Mouse (Mus musculus): ENCODE measurements at regions not wholly inside any gene's neighbourhood (a gene's known extent, or its start where the extent isn't known, plus 50 kb on each side); places are given as distances from the start of the nearest gene placed in this dataset.

GRCm38 (mm10) chr7:40623286-40623685 is 274.8 kb upstream of the Vstm2b start:
- H3K4me3 ChIP-seq (ENCODE audit: low read depth, low read length) = no peak overlapping the region
- no peak overlapping the region for H3K27ac ChIP-seq (ENCODE audit: low read depth)
- H3K9ac ChIP-seq (replicated peaks; ENCODE audit: low read depth, low read length) = no peak overlapping the region
- no peak overlapping the region for H3K4me2 ChIP-seq (ENCODE audit: low read depth, low read length)
- ATAC-seq (ENCODE audit: insufficient read depth, low read depth) = no peak
- no peak for DNase-seq (ENCODE audit: low spot score)
- H3K4me1 ChIP-seq (ENCODE audit: control insufficient read depth, insufficient read depth) = no peaks in the 10 kb centered on the region
- no peak for TF ChIP-seq EP300 (IDR thresholded peaks at IDR 0.05; ENCODE audit: low read depth)
- TF ChIP-seq CTCF (IDR thresholded peaks at IDR 0.05; ENCODE audit: low read depth) = no peak
- H3K36me3 ChIP-seq (replicated peaks; ENCODE audit: control insufficient read depth, insufficient read depth, low read length) = no peaks in the 10 kb centered on the region
- no peaks in the 10 kb centered on the region for H3K9me3 ChIP-seq (replicated peaks; ENCODE audit: control insufficient read depth, low read length)
- H3K27me3 ChIP-seq (ENCODE audit: control insufficient read depth, insufficient read depth, low read length) = no peaks in the 10 kb centered on the region
- 81% methylated on average over 2 of the region's 2 CpGs for WGBS

- Histone ChIP-seq H3K4me3 (ENCODE audit: low read depth, low read length) (no peak overlapping the region), H3K27me3 (ENCODE audit: control insufficient read depth, insufficient read depth, low read length) (no peaks in the 10 kb centered on the region), H3K27ac (ENCODE audit: low read depth) (no peak overlapping the region), H3K9ac (replicated peaks; ENCODE audit: low read depth, low read length) (no peak overlapping the region), H3K4me2 (ENCODE audit: low read depth, low read length) (no peak overlapping the region), H3K36me3 (replicated peaks; ENCODE audit: control insufficient read depth, insufficient read depth, low read length) (no peaks in the 10 kb centered on the region), H3K4me1 (ENCODE audit: control insufficient read depth, insufficient read depth) (no peaks in the 10 kb centered on the region), H3K9me3 (replicated peaks; ENCODE audit: control insufficient read depth, low read length) (no peaks in the 10 kb centered on the region)
- TF ChIP-seq EP300 (IDR thresholded peaks at IDR 0.05; ENCODE audit: low read depth) = no peak
- TF ChIP-seq CTCF (IDR thresholded peaks at IDR 0.05; ENCODE audit: low read depth) = no peak
- DNase-seq (ENCODE audit: low spot score) = no peak
- 77% methylated on average over 3 of the region's 3 CpGs for WGBS
- ATAC-seq (ENCODE audit: insufficient read depth, low read depth) = no peak
Measured at GRCm38 (mm10) chr7:40636369-40636768, 261.8 kb upstream of the Vstm2b start.

- Histone ChIP-seq H3K27me3 (ENCODE audit: control insufficient read depth, insufficient read depth, low read length) (no peaks in the 10 kb centered on the region), H3K4me1 (ENCODE audit: control insufficient read depth, insufficient read depth) (no peaks in the 10 kb centered on the region), H3K9ac (replicated peaks; ENCODE audit: low read depth, low read length) (no peak overlapping the region), H3K4me3 (ENCODE audit: low read depth, low read length) (no peak overlapping the region), H3K27ac (ENCODE audit: low read depth) (no peak overlapping the region), H3K4me2 (ENCODE audit: low read depth, low read length) (no peak overlapping the region), H3K36me3 (replicated peaks; ENCODE audit: control insufficient read depth, insufficient read depth, low read length) (no peaks in the 10 kb centered on the region), H3K9me3 (replicated peaks; ENCODE audit: control insufficient read depth, low read length) (no peaks in the 10 kb centered on the region)
- no peak for DNase-seq (ENCODE audit: low spot score)
- WGBS = 66% methylated on average over 7 of the region's 7 CpGs
- ATAC-seq (ENCODE audit: insufficient read depth, low read depth) = no peak
- TF ChIP-seq EP300 (IDR thresholded peaks at IDR 0.05; ENCODE audit: low read depth) (no peak), CTCF (IDR thresholded peaks at IDR 0.05; ENCODE audit: low read depth) (no peak)
Measured at GRCm38 (mm10) chr7:40654982-40655381, 243.1 kb upstream of the Vstm2b start.

GRCm38 (mm10) chr7:40655391-40655790 is 242.7 kb upstream of the Vstm2b start:
- Histone ChIP-seq H3K27ac (ENCODE audit: low read depth) (no peak overlapping the region), H3K4me2 (ENCODE audit: low read depth, low read length) (no peak overlapping the region), H3K36me3 (replicated peaks; ENCODE audit: control insufficient read depth, insufficient read depth, low read length) (no peaks in the 10 kb centered on the region), H3K4me3 (ENCODE audit: low read depth, low read length) (no peak overlapping the region), H3K9me3 (replicated peaks; ENCODE audit: control insufficient read depth, low read length) (no peaks in the 10 kb centered on the region), H3K4me1 (ENCODE audit: control insufficient read depth, insufficient read depth) (no peaks in the 10 kb centered on the region), H3K27me3 (ENCODE audit: control insufficient read depth, insufficient read depth, low read length) (no peaks in the 10 kb centered on the region), H3K9ac (replicated peaks; ENCODE audit: low read depth, low read length) (no peak overlapping the region)
- TF ChIP-seq EP300 (IDR thresholded peaks at IDR 0.05; ENCODE audit: low read depth) (no peak), CTCF (IDR thresholded peaks at IDR 0.05; ENCODE audit: low read depth) (no peak)
- DNase-seq (ENCODE audit: low spot score) = no peak
- no peak for ATAC-seq (ENCODE audit: insufficient read depth, low read depth)
- 72% methylated on average over 2 of the region's 2 CpGs for WGBS

GRCm38 (mm10) chr7:40659662-40660061 is 238.5 kb upstream of the Vstm2b start:
- ATAC-seq (ENCODE audit: insufficient read depth, low read depth) = no peak
- Histone ChIP-seq H3K27ac (ENCODE audit: low read depth) (no peak overlapping the region), H3K4me3 (ENCODE audit: low read depth, low read length) (no peak overlapping the region), H3K4me1 (ENCODE audit: control insufficient read depth, insufficient read depth) (no peaks in the 10 kb centered on the region), H3K27me3 (ENCODE audit: control insufficient read depth, insufficient read depth, low read length) (no peaks in the 10 kb centered on the region), H3K4me2 (ENCODE audit: low read depth, low read length) (no peak overlapping the region), H3K36me3 (replicated peaks; ENCODE audit: control insufficient read depth, insufficient read depth, low read length) (no peaks in the 10 kb centered on the region), H3K9ac (replicated peaks; ENCODE audit: low read depth, low read length) (no peak overlapping the region), H3K9me3 (replicated peaks; ENCODE audit: control insufficient read depth, low read length) (no peaks in the 10 kb centered on the region)
- no peak for TF ChIP-seq CTCF (IDR thresholded peaks at IDR 0.05; ENCODE audit: low read depth)
- TF ChIP-seq EP300 (IDR thresholded peaks at IDR 0.05; ENCODE audit: low read depth) = no peak
- WGBS = 47% methylated on average over 3 of the region's 3 CpGs
- DNase-seq (ENCODE audit: low spot score) = no peak

GRCm38 (mm10) chr7:40663781-40664180 is 234.3 kb upstream of the Vstm2b start:
- Histone ChIP-seq H3K4me3 (ENCODE audit: low read depth, low read length) (no peak overlapping the region), H3K9ac (replicated peaks; ENCODE audit: low read depth, low read length) (no peak overlapping the region), H3K4me2 (ENCODE audit: low read depth, low read length) (no peak overlapping the region), H3K27me3 (ENCODE audit: control insufficient read depth, insufficient read depth, low read length) (no peaks in the 10 kb centered on the region), H3K9me3 (replicated peaks; ENCODE audit: control insufficient read depth, low read length) (no peaks in the 10 kb centered on the region), H3K36me3 (replicated peaks; ENCODE audit: control insufficient read depth, insufficient read depth, low read length) (no peaks in the 10 kb centered on the region), H3K4me1 (ENCODE audit: control insufficient read depth, insufficient read depth) (no peaks in the 10 kb centered on the region), H3K27ac (ENCODE audit: low read depth) (no peak overlapping the region)
- WGBS = 47% methylated on average over 7 of the region's 7 CpGs
- ATAC-seq (ENCODE audit: insufficient read depth, low read depth) (no peak), DNase-seq (ENCODE audit: low spot score) (no peak)
- TF ChIP-seq CTCF (IDR thresholded peaks at IDR 0.05; ENCODE audit: low read depth) (no peak), EP300 (IDR thresholded peaks at IDR 0.05; ENCODE audit: low read depth) (no peak)

Data from heart, postnatal 0 days (tissue).